Mouse (Mus musculus): ENCODE measurements around the gene Ust.

The Ust gene

GRCm38 (mm10) chr10:8177618-8178017 lies 341.0 kb downstream of the Ust start:
- DNase-seq (ENCODE audit: low spot score in 2 of 2): no peak

- no peak for DNase-seq (ENCODE audit: low spot score in 2 of 2)
Observed at GRCm38 (mm10) chr10:8176351-8177053, 342.1 kb downstream of the Ust start.

- DNase-seq (ENCODE audit: low spot score in 2 of 2): no peak
Observed at GRCm38 (mm10) chr10:8176008-8176350, 342.6 kb downstream of the Ust start.

- DNase-seq (ENCODE audit: low spot score in 2 of 2): no peak
Observed at GRCm38 (mm10) chr10:8174697-8175096, 343.9 kb downstream of the Ust start.

GRCm38 (mm10) chr10:8174230-8174629 lies 344.4 kb downstream of the Ust start:
- no peak for DNase-seq (ENCODE audit: low spot score in 2 of 2)

GRCm38 (mm10) chr10:8173032-8173431 lies 345.6 kb downstream of the Ust start:
- no peak for DNase-seq (ENCODE audit: low spot score in 2 of 2)

- no peak for DNase-seq (ENCODE audit: low spot score in 2 of 2)
Observed at GRCm38 (mm10) chr10:8171556-8171955, 347.1 kb downstream of the Ust start.
